Mouse (Mus musculus): Measurements from ENCODE around the gene Nfib. TPM values are rescaled to one million over a fixed set of nuclear protein-coding genes. Genes with fewer than 3 reads are reported as not detected.
A peak's percentile ranks its signal among the peaks of the same experiment; 100 is the strongest.

Gene Nfib
- polyA plus RNA-seq, 1 experiment from 2014 or later, result 13.3 TPM

DNA sequence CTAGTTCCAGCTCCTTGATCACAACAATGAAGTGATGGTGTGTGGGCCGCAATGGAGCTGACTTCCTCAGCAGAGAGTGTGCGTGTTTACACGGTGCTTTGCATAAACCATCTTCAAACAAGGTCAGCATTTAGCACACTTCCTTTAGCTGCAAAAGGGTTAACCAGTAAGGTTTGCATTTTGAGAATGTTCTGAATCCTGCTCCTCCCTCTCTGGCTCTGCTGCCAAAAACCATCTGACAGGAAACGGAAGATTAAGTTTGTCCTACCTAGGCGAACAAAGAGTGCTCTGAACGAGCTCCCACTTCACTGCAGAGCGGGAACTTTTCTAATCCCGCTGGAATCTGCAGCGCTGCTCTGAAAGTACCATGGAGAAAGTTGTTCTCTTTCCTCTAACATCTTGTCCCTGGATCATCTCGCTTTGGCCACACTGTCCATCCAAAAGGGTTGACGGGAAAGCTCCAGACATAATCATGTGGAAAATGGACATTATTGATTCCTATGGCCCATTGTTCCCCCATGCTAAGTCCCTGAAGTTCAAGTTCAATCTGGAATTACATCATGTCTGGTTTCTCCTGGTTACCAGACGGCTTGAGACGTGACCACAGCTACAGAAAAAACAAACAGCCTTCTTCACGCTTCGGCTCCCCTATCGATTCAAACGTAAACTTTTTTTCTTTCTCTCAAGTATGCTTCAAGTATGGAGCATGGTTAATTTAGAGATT is 401.2 kb downstream of the Nfib start:
- Histone ChIP-seq H3K4me3 (replicated peaks; ENCODE audit: low read depth, low read length) (no peak overlapping the region), H3K9ac (ENCODE audit: low read depth, low read length) (0 out of 2 replicates have a peak overlapping the region, but pooled peaks have one; percentile 18), H3K27ac (peak overlapping the region; percentile 78), H3K9me3 (replicated peaks; ENCODE audit: low read length) (no peaks in the 10 kb centered on the region), H3K4me2 (ENCODE audit: low read length) (peak overlapping the region; percentile 52), H3K27me3 (ENCODE audit: insufficient read depth, low read length) (no peaks in the 10 kb centered on the region), H3K4me1 (replicated peaks; ENCODE audit: insufficient read depth, low read length) (peaks cover 5% of the 10 kb centered on the region; the same call in 1 of the 2 replicates), H3K36me3 (ENCODE audit: insufficient read depth, low read length) (no peaks in the 10 kb centered on the region)
- TF ChIP-seq CTCF (IDR thresholded peaks at IDR 0.05; ENCODE audit: low read depth), result no peak
- ATAC-seq (replicated peaks; ENCODE audit: low FRiP score, low read depth) (no peak), DNase-seq (ENCODE audit: low spot score) (peak; percentile 86)
- WGBS, result 8% methylated on average over 17 of the region's 17 CpGs

DNA sequence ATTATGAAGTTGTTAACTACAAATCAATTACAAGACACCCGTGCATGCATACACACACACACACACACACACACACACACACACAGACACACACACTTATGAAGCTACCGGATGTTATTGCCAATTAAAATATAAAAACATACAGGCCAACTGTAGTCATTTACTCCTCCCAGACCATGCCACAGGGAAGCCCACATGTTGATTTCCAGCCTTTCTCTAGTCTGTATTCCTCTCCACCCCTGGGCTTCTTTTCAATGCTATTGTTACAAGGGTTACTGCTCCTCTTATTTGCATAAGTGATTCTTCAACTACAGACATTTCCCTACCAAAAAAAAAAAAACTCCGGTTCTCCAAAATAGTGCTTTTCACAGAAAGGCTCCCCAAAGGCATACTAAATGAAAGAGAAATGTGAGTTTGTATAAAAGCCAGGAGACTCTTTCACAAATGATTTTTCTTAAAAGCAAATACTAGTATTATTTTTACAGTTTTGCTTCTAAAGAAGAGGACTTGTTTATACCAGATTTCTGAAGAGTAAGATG is 402.1 kb downstream of the Nfib start:
- H3K27ac ChIP-seq, result no peak overlapping the region
- H3K4me2 ChIP-seq (ENCODE audit: low read length), result no peak overlapping the region
- H3K4me1 ChIP-seq (replicated peaks; ENCODE audit: insufficient read depth, low read length), result peaks cover 5% of the 10 kb centered on the region; the same call in 1 of the 2 replicates
- H3K36me3 ChIP-seq (ENCODE audit: insufficient read depth, low read length), result no peaks in the 10 kb centered on the region
- H3K27me3 ChIP-seq (ENCODE audit: insufficient read depth, low read length), result no peaks in the 10 kb centered on the region
- no peak for TF ChIP-seq CTCF (IDR thresholded peaks at IDR 0.05; ENCODE audit: low read depth)
- DNase-seq (ENCODE audit: low spot score) (no peak), ATAC-seq (replicated peaks; ENCODE audit: low FRiP score, low read depth) (no peak)
- H3K4me3 ChIP-seq (replicated peaks; ENCODE audit: low read depth, low read length), result no peak overlapping the region
- H3K9me3 ChIP-seq (replicated peaks; ENCODE audit: low read length), result no peaks in the 10 kb centered on the region
- 58% methylated on average over 3 of the region's 3 CpGs for WGBS
- H3K9ac ChIP-seq (ENCODE audit: low read depth, low read length), result no peak overlapping the region

DNA sequence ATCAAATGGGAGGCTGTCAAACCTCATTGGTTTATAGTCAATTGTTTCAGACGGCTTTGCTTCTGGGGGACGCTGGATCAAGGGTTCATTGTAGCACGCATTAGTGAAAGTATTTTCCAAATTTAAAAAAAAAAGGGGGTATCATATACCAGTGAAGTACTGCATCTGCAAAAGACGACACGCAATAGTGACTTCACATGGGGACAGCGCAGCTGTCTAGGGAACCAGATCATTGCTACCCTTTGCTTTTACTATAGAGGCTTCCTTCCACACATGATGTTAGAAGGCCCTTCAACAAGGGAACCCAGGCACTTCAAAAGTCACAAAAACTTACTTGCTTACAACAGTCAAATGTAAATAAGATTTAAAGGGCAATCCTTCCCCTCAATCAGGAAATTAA is 402.6 kb downstream of the Nfib start:
- no peak for TF ChIP-seq CTCF (IDR thresholded peaks at IDR 0.05; ENCODE audit: low read depth)
- DNase-seq (ENCODE audit: low spot score) (no peak), ATAC-seq (replicated peaks; ENCODE audit: low FRiP score, low read depth) (no peak)
- 80% methylated on average over 6 of the region's 6 CpGs for WGBS
- H3K9ac ChIP-seq (ENCODE audit: low read depth, low read length), result no peak overlapping the region
- no peaks in the 10 kb centered on the region for H3K9me3 ChIP-seq (replicated peaks; ENCODE audit: low read length)
- no peak overlapping the region for H3K27ac ChIP-seq
- peaks cover 5% of the 10 kb centered on the region; the same call in 1 of the 2 replicates for H3K4me1 ChIP-seq (replicated peaks; ENCODE audit: insufficient read depth, low read length)
- H3K27me3 ChIP-seq (ENCODE audit: insufficient read depth, low read length), result no peaks in the 10 kb centered on the region
- H3K4me2 ChIP-seq (ENCODE audit: low read length), result no peak overlapping the region
- no peaks in the 10 kb centered on the region for H3K36me3 ChIP-seq (ENCODE audit: insufficient read depth, low read length)
- no peak overlapping the region for H3K4me3 ChIP-seq (replicated peaks; ENCODE audit: low read depth, low read length)

DNA sequence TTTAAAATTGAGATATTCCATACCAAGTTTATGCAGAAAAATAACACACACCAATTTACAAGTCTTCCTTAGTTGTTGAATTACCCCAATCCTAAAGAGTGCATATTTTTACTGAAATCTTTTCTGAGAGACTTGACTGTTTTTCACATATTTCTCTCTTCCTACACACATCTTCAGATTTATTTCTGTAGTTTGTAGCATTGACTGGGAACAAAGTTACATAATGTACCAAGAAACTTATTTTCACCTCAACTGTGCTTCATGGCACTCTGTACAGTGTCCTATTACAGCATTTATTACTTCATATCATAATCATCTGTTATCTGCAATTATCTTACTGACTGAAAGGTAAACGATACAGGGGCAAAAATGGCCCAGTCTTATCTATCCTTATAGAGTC is 406.9 kb downstream of the Nfib start:
- Histone ChIP-seq H3K4me3 (replicated peaks; ENCODE audit: low read depth, low read length) (no peak overlapping the region), H3K4me1 (replicated peaks; ENCODE audit: insufficient read depth, low read length) (no peaks in the 10 kb centered on the region), H3K9me3 (replicated peaks; ENCODE audit: low read length) (no peaks in the 10 kb centered on the region), H3K36me3 (ENCODE audit: insufficient read depth, low read length) (no peaks in the 10 kb centered on the region), H3K27ac (no peak overlapping the region), H3K9ac (ENCODE audit: low read depth, low read length) (no peak overlapping the region), H3K27me3 (ENCODE audit: insufficient read depth, low read length) (no peaks in the 10 kb centered on the region), H3K4me2 (ENCODE audit: low read length) (no peak overlapping the region)
- WGBS, result 89% methylated on average over 1 of the region's 1 CpGs
- DNase-seq (ENCODE audit: low spot score) (no peak), ATAC-seq (replicated peaks; ENCODE audit: low FRiP score, low read depth) (no peak)
- TF ChIP-seq CTCF (IDR thresholded peaks at IDR 0.05; ENCODE audit: low read depth), result no peak

DNA sequence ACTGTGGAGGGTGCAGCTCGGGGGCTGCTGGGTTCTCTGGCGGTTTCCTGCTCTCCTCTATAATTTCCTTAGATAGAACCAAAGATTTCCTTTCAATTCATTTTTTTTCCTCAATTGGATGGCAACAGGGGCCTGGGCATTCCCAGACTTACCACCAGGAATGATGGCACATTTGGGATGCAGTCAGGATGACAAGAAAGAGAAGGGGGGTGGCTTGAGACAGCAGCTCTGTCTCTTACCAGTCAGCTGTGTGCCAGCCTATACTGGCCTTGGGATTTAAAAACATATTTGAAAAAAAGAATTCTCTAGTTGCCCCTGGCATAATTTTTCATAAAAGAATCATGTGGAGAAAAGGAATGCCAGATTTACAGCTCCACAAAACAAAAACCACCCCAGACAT is 408.0 kb downstream of the Nfib start:
- Histone ChIP-seq H3K4me2 (ENCODE audit: low read length) (no peak overlapping the region), H3K36me3 (ENCODE audit: insufficient read depth, low read length) (no peaks in the 10 kb centered on the region), H3K9me3 (replicated peaks; ENCODE audit: low read length) (no peaks in the 10 kb centered on the region), H3K27me3 (ENCODE audit: insufficient read depth, low read length) (no peaks in the 10 kb centered on the region), H3K27ac (no peak overlapping the region), H3K9ac (ENCODE audit: low read depth, low read length) (no peak overlapping the region), H3K4me1 (replicated peaks; ENCODE audit: insufficient read depth, low read length) (no peaks in the 10 kb centered on the region), H3K4me3 (replicated peaks; ENCODE audit: low read depth, low read length) (no peak overlapping the region)
- ATAC-seq (replicated peaks; ENCODE audit: low FRiP score, low read depth) (no peak), DNase-seq (ENCODE audit: low spot score) (no peak)
- no peak for TF ChIP-seq CTCF (IDR thresholded peaks at IDR 0.05; ENCODE audit: low read depth)
- 89% methylated on average over 2 of the region's 2 CpGs for WGBS

DNA sequence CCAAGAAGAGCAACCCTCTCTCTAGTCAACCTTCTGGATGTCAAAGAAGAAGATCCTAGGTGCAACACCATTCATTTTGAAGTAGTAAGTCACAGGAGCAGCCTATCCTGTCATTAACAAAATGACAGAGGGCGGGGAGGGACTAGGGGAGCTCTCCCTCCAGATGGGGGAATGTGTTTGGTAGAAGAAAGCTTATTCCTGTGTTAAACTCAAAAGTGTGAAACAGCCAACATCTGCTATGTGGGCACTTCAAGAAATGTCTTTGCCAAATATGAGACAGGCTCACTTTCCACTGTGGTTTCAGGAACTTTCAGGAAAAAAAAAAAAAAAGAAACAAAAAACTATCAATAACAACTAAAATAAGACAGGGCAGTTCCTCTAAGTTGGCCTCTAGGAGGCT is 411.5 kb downstream of the Nfib start:
- H3K9ac ChIP-seq (ENCODE audit: low read depth, low read length), result no peak overlapping the region
- no peaks in the 10 kb centered on the region for H3K36me3 ChIP-seq (ENCODE audit: insufficient read depth, low read length)
- no peak overlapping the region for H3K4me2 ChIP-seq (ENCODE audit: low read length)
- 91% methylated on average over 1 of the region's 1 CpGs for WGBS
- H3K27ac ChIP-seq, result no peak overlapping the region
- no peaks in the 10 kb centered on the region for H3K27me3 ChIP-seq (ENCODE audit: insufficient read depth, low read length)
- DNase-seq (ENCODE audit: low spot score) (no peak), ATAC-seq (replicated peaks; ENCODE audit: low FRiP score, low read depth) (no peak)
- no peak overlapping the region for H3K4me3 ChIP-seq (replicated peaks; ENCODE audit: low read depth, low read length)
- H3K4me1 ChIP-seq (replicated peaks; ENCODE audit: insufficient read depth, low read length), result 0 out of 2 replicates have a peak, but pooled peaks cover 6% of the 10 kb centered on the region
- TF ChIP-seq CTCF (IDR thresholded peaks at IDR 0.05; ENCODE audit: low read depth), result 0 out of 2 replicates have a peak, but pooled peaks have one; percentile 32
- no peaks in the 10 kb centered on the region for H3K9me3 ChIP-seq (replicated peaks; ENCODE audit: low read length)

Data from kidney, postnatal 0 days (tissue).